Mouse (Mus musculus) forebrain, embryonic 16.5 days (tissue): ENCODE data around the gene Pde1a. TPM values are rescaled to one million over a fixed set of nuclear protein-coding genes. Genes with fewer than 3 reads are reported as not detected.

ENCODE experiments used
- ATAC-seq: fragments of 200-750 bp; cut with Nextera tagmentation; 2 replicates; pipeline ENCODE4 v1.8.0; 2017; ENCODE audit warnings: mild to moderate bottlenecking, moderate library complexity
- H3K27ac ChIP-seq: fragments of 300-500 bp; sonication (generic); 2 replicates; pipeline ENCODE4 v1.5.1; 2014; ENCODE audit warnings: low read length, control low read depth
- H3K27me3 ChIP-seq: fragments of 300-500 bp; sonication (generic); replicated peaks from 2 replicates; pipeline ENCODE4 v1.6.1; 2014; ENCODE audit warnings: low read length; ENCODE audit not compliant: control insufficient read depth, insufficient read depth
- H3K36me3 ChIP-seq: fragments of 300-500 bp; sonication (generic); 2 replicates; pipeline ENCODE4 v1.6.1; 2014; ENCODE audit not compliant: control insufficient read depth, insufficient read depth
- H3K4me1 ChIP-seq: fragments of 300-500 bp; sonication (generic); replicated peaks from 2 replicates; pipeline ENCODE4 v1.6.1; 2014; ENCODE audit warnings: low read length; ENCODE audit not compliant: control insufficient read depth, insufficient read depth
- H3K4me2 ChIP-seq: fragments of 300-500 bp; sonication (generic); 2 replicates; pipeline ENCODE4 v1.6.1; 2014; ENCODE audit warnings: mild to moderate bottlenecking, low read length, control low read depth
- H3K4me3 ChIP-seq: fragments of 300-500 bp; sonication (generic); replicated peaks from 2 replicates; pipeline ENCODE4 v1.5.1; 2014; ENCODE audit warnings: mild to moderate bottlenecking, low read length, control low read depth
- H3K9ac ChIP-seq: fragments of 300-500 bp; sonication (generic); replicated peaks from 2 replicates; pipeline ENCODE4 v1.6.1; 2014; ENCODE audit warnings: low read depth, low read length, control low read depth
- H3K9me3 ChIP-seq: fragments of 300-500 bp; sonication (generic); 2 replicates; pipeline ENCODE4 v1.6.1; 2016; ENCODE audit warnings: low read length; ENCODE audit not compliant: control insufficient read depth
- WGBS: fragments of 180-500 bp; shearing (Covaris S2); extraction: QIAGEN DNeasy Blood & Tissue Kit; methylation state at CpG from one replicate; pipeline ENCODE4 v1.1.7; 2014; 5-methylcytosine and 5-hydroxymethylcytosine counted together
- polyA plus RNA-seq: library from polyadenylated mRNA; unstranded; fragments of >200 nt; fragmentation: Nextera tagmentation; extraction: Ambion mirVana; gene quantifications from 2 replicates; pipeline ENCODE4 v1.2.1, GENCODE M21; 2015

Gene Pde1a
- polyA plus RNA-seq, 1 experiment from 2014 or later, result 20.3 TPM

DNA sequence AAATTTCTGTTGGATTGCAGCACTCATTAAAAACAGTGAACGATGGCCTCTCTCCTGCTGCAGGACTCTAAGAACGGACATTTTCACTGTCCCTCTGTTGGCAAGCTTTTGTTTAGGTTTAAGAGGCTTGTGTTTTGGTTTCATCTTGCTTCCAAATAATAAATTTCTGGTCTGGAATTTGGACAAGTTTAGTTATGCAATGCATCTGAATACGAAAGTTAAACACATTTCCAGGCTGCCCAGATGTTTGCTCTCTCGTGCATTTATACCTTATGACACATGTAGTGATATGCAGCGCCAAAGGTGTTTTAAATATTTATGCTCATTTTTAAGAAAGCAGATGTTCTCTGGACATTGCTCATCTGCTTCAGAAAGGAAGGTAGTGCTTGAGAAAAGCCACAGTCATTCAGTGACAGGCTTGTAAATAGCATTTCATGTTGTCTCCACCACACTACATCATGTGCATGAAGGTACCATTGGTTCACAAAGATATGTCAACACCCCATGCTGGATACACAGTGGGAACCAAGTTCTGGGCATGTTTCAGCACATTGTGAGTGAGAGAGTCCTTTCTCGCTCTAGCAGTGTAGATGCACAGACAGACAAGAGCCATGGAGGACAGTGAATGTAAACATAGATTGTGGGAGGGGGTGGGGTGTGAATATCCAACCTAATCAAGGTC is 171.5 kb downstream of the Pde1a start:
- no peak overlapping the region for H3K4me2 ChIP-seq
- 90% methylated on average over 6 of the region's 6 CpGs for WGBS
- H3K4me3 ChIP-seq, result no peak overlapping the region
- no peak for ATAC-seq
- no peaks in the 10 kb centered on the region for H3K9me3 ChIP-seq
- no peak overlapping the region for H3K27ac ChIP-seq
- no peaks in the 10 kb centered on the region for H3K36me3 ChIP-seq
- no peaks in the 10 kb centered on the region for H3K27me3 ChIP-seq
- H3K4me1 ChIP-seq, result no peaks in the 10 kb centered on the region
- H3K9ac ChIP-seq, result no peak overlapping the region

- no peak for ATAC-seq
- WGBS, result 86% methylated on average over 8 of the region's 8 CpGs
- no peak overlapping the region for H3K9ac ChIP-seq
These were observed 183.2 kb downstream of the Pde1a start for GRCm38 (mm10) chr2:79945898-79946675.

DNA sequence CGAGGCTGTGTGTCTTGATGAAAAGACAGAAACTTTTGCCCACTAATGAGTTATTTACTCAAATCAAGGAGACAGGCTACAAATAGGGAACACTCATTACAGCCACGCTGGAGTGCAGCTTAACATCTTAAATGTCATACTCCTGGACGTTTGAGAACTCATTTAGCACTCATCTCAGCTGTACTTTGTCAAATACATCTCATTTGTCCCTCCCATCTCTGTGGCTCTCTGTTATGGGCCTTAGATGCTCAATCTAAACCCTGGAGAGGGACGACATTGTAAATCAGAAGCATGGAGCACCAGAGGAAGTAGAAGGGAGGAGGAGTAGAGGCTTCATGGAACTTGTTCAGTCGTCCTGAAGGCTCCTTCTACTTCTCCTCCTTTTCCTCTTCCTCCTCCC is 194.6 kb downstream of the Pde1a start:
- Histone ChIP-seq H3K27me3 (no peaks in the 10 kb centered on the region), H3K9me3 (no peaks in the 10 kb centered on the region), H3K4me1 (no peaks in the 10 kb centered on the region), H3K4me2 (no peak overlapping the region), H3K4me3 (no peak overlapping the region), H3K27ac (no peak overlapping the region), H3K36me3 (no peaks in the 10 kb centered on the region), H3K9ac (no peak overlapping the region)
- 37% methylated on average over 5 of the region's 5 CpGs for WGBS
- no peak for ATAC-seq

More at GRCm38 (mm10) chr2:79945898-79946675, 183.2 kb downstream of the Pde1a start:
- H3K27ac ChIP-seq, result no peak overlapping the region
- no peak overlapping the region for H3K4me3 ChIP-seq
- H3K9me3 ChIP-seq, result no peaks in the 10 kb centered on the region
- H3K4me1 ChIP-seq, result no peaks in the 10 kb centered on the region
- no peaks in the 10 kb centered on the region for H3K36me3 ChIP-seq
- no peak overlapping the region for H3K4me2 ChIP-seq
- H3K27me3 ChIP-seq, result no peaks in the 10 kb centered on the region

GRCm38 (mm10) chr2:79922356-79922755 is 206.9 kb downstream of the Pde1a start:
- H3K4me2 ChIP-seq, result no peak overlapping the region
- ATAC-seq, result no peak
- no peak overlapping the region for H3K4me3 ChIP-seq
- no peaks in the 10 kb centered on the region; the same call in 1 of the 2 replicates for H3K9me3 ChIP-seq
- H3K4me1 ChIP-seq, result no peaks in the 10 kb centered on the region
- no peaks in the 10 kb centered on the region for H3K36me3 ChIP-seq
- H3K27me3 ChIP-seq, result no peaks in the 10 kb centered on the region
- no peak overlapping the region for H3K9ac ChIP-seq
- no peak overlapping the region for H3K27ac ChIP-seq

DNA sequence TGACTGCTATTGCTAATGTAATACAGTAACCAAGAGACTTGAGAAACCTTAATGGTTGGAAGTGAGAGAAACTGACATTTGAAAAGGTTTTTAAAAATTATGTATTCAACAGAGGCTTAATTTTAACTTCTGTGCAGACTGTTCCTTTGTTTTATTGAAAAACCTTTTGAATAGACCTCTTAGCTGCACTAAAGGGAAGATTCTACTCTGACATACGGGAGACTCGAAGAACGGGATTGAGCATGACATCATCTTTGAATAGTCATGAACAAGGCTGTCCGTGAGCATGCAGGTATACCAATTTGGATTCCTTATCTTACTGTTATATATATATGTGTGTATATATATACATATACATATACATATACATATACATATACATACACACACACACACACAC is 207.9 kb downstream of the Pde1a start:
- 90% methylated on average over 4 of the region's 4 CpGs for WGBS
- H3K9ac ChIP-seq, result no peak overlapping the region
- 0 out of 2 replicates have a peak, but pooled peaks have one; percentile 15 for ATAC-seq
- H3K4me1 ChIP-seq, result no peaks in the 10 kb centered on the region
- no peak overlapping the region for H3K4me3 ChIP-seq
- no peak overlapping the region for H3K27ac ChIP-seq
- H3K9me3 ChIP-seq, result no peaks in the 10 kb centered on the region; the same call in 1 of the 2 replicates
- H3K4me2 ChIP-seq, result no peak overlapping the region
- H3K36me3 ChIP-seq, result no peaks in the 10 kb centered on the region
- no peaks in the 10 kb centered on the region for H3K27me3 ChIP-seq

- no peaks in the 10 kb centered on the region for H3K36me3 ChIP-seq
- no peaks in the 10 kb centered on the region; the same call in 1 of the 2 replicates for H3K9me3 ChIP-seq
- no peaks in the 10 kb centered on the region for H3K27me3 ChIP-seq
- no peak for ATAC-seq
- no peak overlapping the region for H3K27ac ChIP-seq
- H3K4me1 ChIP-seq, result no peaks in the 10 kb centered on the region
- H3K4me3 ChIP-seq, result no peak overlapping the region
- no peak overlapping the region for H3K4me2 ChIP-seq
- no peak overlapping the region for H3K9ac ChIP-seq
- 85% methylated on average over 4 of the region's 4 CpGs for WGBS
These were observed 208.8 kb downstream of the Pde1a start for GRCm38 (mm10) chr2:79920438-79920837.

DNA sequence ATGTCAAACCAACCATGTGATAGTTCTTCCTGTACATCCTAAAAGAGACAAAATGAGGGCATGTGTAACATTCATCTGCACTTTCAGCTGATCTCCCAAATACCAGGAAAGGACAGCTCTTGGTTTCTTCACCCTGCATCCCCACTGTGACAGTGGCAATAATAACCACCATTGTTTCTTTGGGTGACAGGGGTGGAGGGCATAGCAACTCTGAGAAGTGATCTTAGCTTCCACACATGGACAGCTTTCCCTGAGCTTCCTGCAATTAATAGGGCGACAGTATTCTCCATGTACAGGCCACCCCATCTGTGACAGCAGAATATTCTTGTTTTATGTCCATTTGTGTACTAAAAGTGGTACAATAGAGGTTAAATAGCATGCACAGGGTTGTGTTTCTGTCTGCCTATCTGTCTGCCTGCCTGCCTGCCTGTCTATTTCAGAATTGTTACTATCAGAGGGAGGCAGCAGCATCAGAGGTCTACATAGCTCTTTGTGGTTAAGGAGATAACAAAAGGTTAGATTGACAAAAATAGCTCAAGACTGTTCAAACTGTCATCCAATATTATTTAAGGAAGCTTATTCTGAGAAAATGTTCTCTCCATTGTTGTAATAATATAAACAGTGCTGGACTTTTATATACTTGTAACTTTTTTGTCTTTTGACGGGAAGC is 227.3 kb downstream of the Pde1a start:
- no peaks in the 10 kb centered on the region for H3K36me3 ChIP-seq
- H3K9ac ChIP-seq, result no peak overlapping the region
- H3K9me3 ChIP-seq, result no peaks in the 10 kb centered on the region
- no peaks in the 10 kb centered on the region for H3K27me3 ChIP-seq
- H3K27ac ChIP-seq, result no peak overlapping the region
- H3K4me2 ChIP-seq, result no peak overlapping the region
- H3K4me1 ChIP-seq, result no peaks in the 10 kb centered on the region
- H3K4me3 ChIP-seq, result no peak overlapping the region
- no peak for ATAC-seq
- 91% methylated on average over 2 of the region's 2 CpGs for WGBS

DNA sequence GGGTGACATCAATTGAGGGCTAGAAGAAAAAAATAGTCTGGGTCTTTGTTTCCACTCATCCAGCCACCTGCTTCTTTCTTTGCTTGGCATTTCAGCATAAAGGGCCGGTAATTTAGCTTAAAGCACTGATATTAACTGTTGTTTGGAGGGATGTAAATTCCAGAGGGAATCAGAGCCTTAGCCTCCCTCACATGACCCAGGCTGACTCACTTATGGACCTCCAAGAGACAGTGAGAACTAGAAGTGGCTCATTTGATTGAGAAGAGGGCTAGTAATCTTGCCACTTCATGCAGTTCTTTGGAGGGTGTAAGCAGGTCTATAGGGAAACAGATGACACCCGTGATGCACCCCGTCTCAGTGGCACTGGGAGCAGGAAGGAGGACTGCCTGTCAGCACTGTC is 230.7 kb downstream of the Pde1a start:
- Histone ChIP-seq H3K4me1 (no peaks in the 10 kb centered on the region), H3K4me3 (no peak overlapping the region), H3K27me3 (no peaks in the 10 kb centered on the region), H3K9ac (no peak overlapping the region), H3K27ac (no peak overlapping the region), H3K4me2 (no peak overlapping the region), H3K9me3 (no peaks in the 10 kb centered on the region), H3K36me3 (no peaks in the 10 kb centered on the region)
- 66% methylated on average over 3 of the region's 3 CpGs for WGBS
- no peak for ATAC-seq

DNA sequence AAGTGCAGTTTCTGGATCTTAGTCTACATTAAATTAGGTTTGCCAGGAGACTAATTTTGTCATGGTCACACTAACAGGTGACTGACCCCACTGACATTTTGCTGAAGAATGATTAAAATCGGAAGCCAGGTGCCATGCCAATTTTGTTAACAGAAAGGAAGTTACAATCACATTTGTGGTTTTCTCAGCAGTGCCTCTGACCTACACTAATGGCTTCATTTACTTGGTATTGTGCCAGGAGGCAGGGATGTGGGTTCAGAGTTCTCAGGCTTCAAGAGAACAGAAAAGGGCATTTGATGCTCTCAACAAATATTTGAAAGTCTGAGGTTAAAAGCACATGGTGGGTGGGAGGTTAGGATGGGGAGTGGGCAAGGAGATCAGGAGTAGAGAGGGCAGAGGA is 236.4 kb downstream of the Pde1a start:
- Histone ChIP-seq H3K36me3 (no peaks in the 10 kb centered on the region), H3K27ac (no peak overlapping the region), H3K4me2 (no peak overlapping the region), H3K4me3 (no peak overlapping the region), H3K27me3 (no peaks in the 10 kb centered on the region), H3K9ac (no peak overlapping the region), H3K9me3 (no peaks in the 10 kb centered on the region), H3K4me1 (no peaks in the 10 kb centered on the region)
- ATAC-seq, result no peak
- 79% methylated on average over 1 of the region's 1 CpGs for WGBS
